Mouse (Mus musculus) CH12.LX (cell line): ENCODE data around the gene Pde1c. TPM values are rescaled to one million over a fixed set of nuclear protein-coding genes. Genes with fewer than 3 reads are reported as not detected.

Experiments used
- DNase-seq: peaks from one replicate; pipeline ENCODE4 v3.0.0-alpha.2; 2013; ENCODE audit errors: extremely low read depth
- H3K27ac ChIP-seq: 2 replicates; pipeline ENCODE4 v1.5.1; 2012; ENCODE audit warnings: low read depth, mild to moderate bottlenecking, control low read depth, moderate library complexity; ENCODE audit not compliant: insufficient read depth
- H3K27me3 ChIP-seq: replicated peaks from 2 replicates; pipeline ENCODE3; 2012; ENCODE audit warnings: inconsistent platforms
- H3K36me3 ChIP-seq, 2 experiments: replicated peaks in 1 of 2; 2 replicates each; pipeline versions ENCODE3 to v1.6.1; 2012; ENCODE audit warnings: inconsistent platforms in 1 of 2, low read length in 1 of 2, mild to moderate bottlenecking in 1 of 2, mixed read lengths in 1 of 2, moderate library complexity in 1 of 2; ENCODE audit not compliant: control insufficient read depth in 1 of 2, insufficient read depth in 1 of 2
- H3K4me1 ChIP-seq, 2 experiments: 2 replicates each; pipeline ENCODE4 v1.6.1; 2012; ENCODE audit warnings: inconsistent platforms in 1 of 2, moderate library complexity in 1 of 2; ENCODE audit not compliant: insufficient read depth in 2 of 2, control insufficient read depth in 1 of 2
- H3K4me2 ChIP-seq: 2 replicates; pipeline ENCODE4 v1.6.1; 2012; ENCODE audit warnings: low read depth, mild to moderate bottlenecking, control low read depth; ENCODE audit not compliant: poor library complexity, insufficient read depth, severe bottlenecking
- H3K4me3 ChIP-seq, 3 experiments: fragments of 150-350 bp in 1 of 3; sonication (generic) in 1 of 3; replicated peaks in 1 of 3; 2 replicates each; pipeline versions ENCODE3 to v1.5.1; 2011 to 2012; ENCODE audit warnings: low read depth in 2 of 3, low read length in 2 of 3, mild to moderate bottlenecking in 2 of 3, moderate library complexity in 2 of 3, control low read depth in 1 of 3, improper control_type of control experiment in 1 of 3, inconsistent platforms in 1 of 3, mixed read lengths in 1 of 3; ENCODE audit not compliant: poor library complexity in 1 of 3
- H3K79me2 ChIP-seq: replicated peaks from 2 replicates; pipeline ENCODE4 v1.6.1; 2012; ENCODE audit warnings: mild to moderate bottlenecking, moderate library complexity; ENCODE audit not compliant: control insufficient read depth, poor library complexity, insufficient read depth, severe bottlenecking; ENCODE audit errors: extremely low read depth
- H3K9ac ChIP-seq: 2 replicates; pipeline ENCODE4 v1.6.1; 2012; ENCODE audit warnings: low read depth, mild to moderate bottlenecking, control low read depth, moderate library complexity; ENCODE audit not compliant: insufficient read depth
- H3K9me3 ChIP-seq: replicated peaks from 2 replicates; pipeline ENCODE3; 2012; ENCODE audit warnings: low read length, inconsistent platforms, mixed read lengths
- BHLHE40 ChIP-seq: IDR thresholded peaks from 2 replicates; pipeline ENCODE4 v1.6.1; 2011; ENCODE audit warnings: mild to moderate bottlenecking, low read depth, low read length, improper control_type of control experiment
- CHD1 ChIP-seq: IDR thresholded peaks from 2 replicates; pipeline ENCODE4 v1.6.1; 2012; ENCODE audit warnings: low read depth, low read length, improper control_type of control experiment, inconsistent platforms
- CHD2 ChIP-seq: IDR thresholded peaks from 2 replicates; pipeline ENCODE4 v1.6.1; 2011; ENCODE audit warnings: low read length, improper control_type of control experiment
- CTCF ChIP-seq, 2 experiments: IDR thresholded peaks in 1 of 2; conservative IDR thresholded peaks in 1 of 2; 2 replicates each; pipeline ENCODE4 v1.5.1; 2011 to 2012; ENCODE audit warnings: low read depth in 2 of 2, low read length in 2 of 2, improper control_type of control experiment in 1 of 2, inconsistent platforms in 1 of 2, mild to moderate bottlenecking in 1 of 2, moderate library complexity in 1 of 2
- E2F4 ChIP-seq: IDR thresholded peaks from 2 replicates; pipeline ENCODE4 v1.6.1; 2011; ENCODE audit warnings: low read depth, low read length, improper control_type of control experiment; ENCODE audit not compliant: insufficient replicate concordance
- ELF1 ChIP-seq: IDR thresholded peaks from 2 replicates; pipeline ENCODE4 v1.6.1; 2014; ENCODE audit warnings: low read depth, mild to moderate bottlenecking, inconsistent platforms, low read length, improper control_type of control experiment
- EP300 ChIP-seq: IDR thresholded peaks from 2 replicates; pipeline ENCODE4 v1.6.1; 2011; ENCODE audit warnings: low read length, improper control_type of control experiment
- ETS1 ChIP-seq: conservative IDR thresholded peaks from 2 replicates; pipeline ENCODE4 v1.6.1; 2012; ENCODE audit warnings: low read depth, mild to moderate bottlenecking, inconsistent platforms, low read length, improper control_type of control experiment, moderate library complexity
- GABPA ChIP-seq: IDR thresholded peaks from 2 replicates; pipeline ENCODE4 v1.6.1; 2012; ENCODE audit warnings: low read depth, low read length, improper control_type of control experiment, inconsistent platforms; ENCODE audit not compliant: insufficient replicate concordance
- HCFC1 ChIP-seq: IDR thresholded peaks from 2 replicates; pipeline ENCODE4 v1.6.1; 2012; ENCODE audit warnings: low read depth, mild to moderate bottlenecking, inconsistent platforms, low read length, improper control_type of control experiment
- IRF4 ChIP-seq: IDR thresholded peaks from 2 replicates; pipeline ENCODE4 v1.6.1; 2014; ENCODE audit warnings: low read depth, mild to moderate bottlenecking, inconsistent platforms, low read length, improper control_type of control experiment
- JUN ChIP-seq: IDR thresholded peaks from 2 replicates; pipeline ENCODE4 v1.6.1; 2011; ENCODE audit warnings: low read depth, mild to moderate bottlenecking, low read length, improper control_type of control experiment, moderate library complexity; ENCODE audit not compliant: insufficient read depth
- JUND ChIP-seq: conservative IDR thresholded peaks from 2 replicates; pipeline ENCODE4 v1.6.1; 2011; ENCODE audit warnings: low read depth, low read length, improper control_type of control experiment
- KAT2A ChIP-seq: IDR thresholded peaks from 2 replicates; pipeline ENCODE4 v1.6.1; 2012; ENCODE audit warnings: low read length, improper control_type of control experiment, inconsistent platforms; ENCODE audit not compliant: insufficient replicate concordance
- MAFK ChIP-seq: IDR thresholded peaks from 2 replicates; pipeline ENCODE4 v1.6.1; 2011; ENCODE audit warnings: low read length, improper control_type of control experiment; ENCODE audit not compliant: insufficient replicate concordance
- MAX ChIP-seq: IDR thresholded peaks from 2 replicates; pipeline ENCODE4 v1.6.1; 2011; ENCODE audit warnings: low read length, improper control_type of control experiment
- MAZ ChIP-seq: IDR thresholded peaks from 2 replicates; pipeline ENCODE4 v1.6.1; 2012; ENCODE audit warnings: low read depth, mild to moderate bottlenecking, inconsistent platforms, low read length, improper control_type of control experiment, moderate library complexity
- MEF2A ChIP-seq: IDR thresholded peaks from 2 replicates; pipeline ENCODE4 v1.6.1; 2014; ENCODE audit warnings: low read depth, mild to moderate bottlenecking, inconsistent platforms, low read length, improper control_type of control experiment, borderline replicate concordance
- MXI1 ChIP-seq: IDR thresholded peaks from 2 replicates; pipeline ENCODE4 v1.6.1; 2011; ENCODE audit warnings: mild to moderate bottlenecking, low read depth, low read length, improper control_type of control experiment
- MYC ChIP-seq: IDR thresholded peaks from 2 replicates; pipeline ENCODE4 v1.6.1; 2011; ENCODE audit warnings: low read depth, mild to moderate bottlenecking, improper control_type of control experiment, low read length
- NELFE ChIP-seq: IDR thresholded peaks from 2 replicates; pipeline ENCODE4 v1.6.1; 2011; ENCODE audit warnings: low read depth, low read length, improper control_type of control experiment
- NRF1 ChIP-seq: IDR thresholded peaks from 2 replicates; pipeline ENCODE4 v1.6.1; 2014; ENCODE audit warnings: low read depth, mild to moderate bottlenecking, inconsistent platforms, low read length, improper control_type of control experiment, moderate library complexity
- PAX5 ChIP-seq: IDR thresholded peaks from 2 replicates; pipeline ENCODE4 v1.6.1; 2012; ENCODE audit warnings: low read length, inconsistent platforms, mixed read lengths
- POLR2A ChIP-seq: IDR thresholded peaks from 2 replicates; pipeline ENCODE4 v1.6.1; 2011; ENCODE audit warnings: low read depth, mild to moderate bottlenecking, improper control_type of control experiment, low read length
- POLR2AphosphoS2 ChIP-seq: IDR thresholded peaks from 2 replicates; pipeline ENCODE4 v1.6.1; 2011; ENCODE audit warnings: low read depth, low read length, improper control_type of control experiment
- RAD21 ChIP-seq: IDR thresholded peaks from 2 replicates; pipeline ENCODE4 v1.6.1; 2011; ENCODE audit warnings: low read depth, mild to moderate bottlenecking, low read length, improper control_type of control experiment, moderate library complexity
- RCOR1 ChIP-seq: conservative IDR thresholded peaks from 2 replicates; pipeline ENCODE4 v1.6.1; 2012; ENCODE audit warnings: low read depth, mild to moderate bottlenecking, inconsistent platforms, low read length, improper control_type of control experiment
- SIN3A ChIP-seq: IDR thresholded peaks from 2 replicates; pipeline ENCODE4 v1.6.1; 2012; ENCODE audit warnings: low read length, improper control_type of control experiment, inconsistent platforms
- SMC3 ChIP-seq: IDR thresholded peaks from 2 replicates; pipeline ENCODE4 v1.6.1; 2011; ENCODE audit warnings: low read depth, low read length, improper control_type of control experiment
- TBP ChIP-seq: conservative IDR thresholded peaks from 2 replicates; pipeline ENCODE4 v1.6.1; 2011; ENCODE audit warnings: low read depth, low read length, improper control_type of control experiment
- TCF12 ChIP-seq: IDR thresholded peaks from 2 replicates; pipeline ENCODE4 v1.6.1; 2014; ENCODE audit warnings: low read depth, mild to moderate bottlenecking, inconsistent platforms, low read length, improper control_type of control experiment
- UBTF ChIP-seq: IDR thresholded peaks from 2 replicates; pipeline ENCODE4 v1.6.1; 2012; ENCODE audit warnings: low read depth, mild to moderate bottlenecking, inconsistent platforms, low read length, improper control_type of control experiment, moderate library complexity
- USF1 ChIP-seq: IDR thresholded peaks from 2 replicates; pipeline ENCODE4 v1.6.1; 2014; ENCODE audit warnings: low read depth, mild to moderate bottlenecking, inconsistent platforms, low read length, improper control_type of control experiment
- USF2 ChIP-seq: conservative IDR thresholded peaks from 2 replicates; pipeline ENCODE4 v1.6.1; 2011; ENCODE audit warnings: low read depth, low read length, improper control_type of control experiment
- ZC3H11A ChIP-seq: IDR thresholded peaks from 2 replicates; pipeline ENCODE4 v1.6.1; 2012; ENCODE audit warnings: low read depth, mild to moderate bottlenecking, inconsistent platforms, low read length, improper control_type of control experiment
- ZKSCAN1 ChIP-seq: IDR thresholded peaks from 2 replicates; pipeline ENCODE4 v1.6.1; 2012; ENCODE audit warnings: low read depth, inconsistent platforms, low read length, improper control_type of control experiment, borderline replicate concordance
- ZMIZ1 ChIP-seq: IDR thresholded peaks from 2 replicates; pipeline ENCODE4 v1.6.1; 2012; ENCODE audit warnings: low read depth, mild to moderate bottlenecking, inconsistent platforms, low read length, improper control_type of control experiment
- ZNF384 ChIP-seq: IDR thresholded peaks from 2 replicates; pipeline ENCODE4 v1.6.1; 2012; ENCODE audit warnings: low read depth, low read length, improper control_type of control experiment, inconsistent platforms
- dilution Hi-C: fragments of 300-500 bp; cut with MboI; formaldehyde crosslinking; loops from 2 replicates; pipeline ENCODE4 v1.14.3; 2020; ENCODE audit warnings: low sequenced_read_pairs; ENCODE audit not compliant: extremely low pct_unique_long_range_greater_than_20kb, extremely low pct_ligation_motif_present
- in situ Hi-C: fragments of 300-500 bp; cut with MboI; formaldehyde crosslinking; loops from 3 replicates; pipeline ENCODE4 v1.14.3; 2019; ENCODE audit warnings: low sequenced_read_pairs, low pct_ligation_motif_present, low pct_unique_long_range_greater_than_20kb, mixed read lengths
- polyA plus RNA-seq: library from polyadenylated mRNA; unstranded; fragments of >175 nt; gene quantifications from 2 replicates; pipeline ENCODE4 v1.2.1, GENCODE M21; 2012; ENCODE audit warnings: low read depth; ENCODE audit not compliant: insufficient read length
- total RNA-seq, 2 experiments: library from RNA; depleted of rRNA; stranded (reverse); fragments of 300-350 nt in 1 of 2; fragments of >200 nt in 1 of 2; gene quantifications; 2 replicates each; pipeline ENCODE4 v1.2.3; 2012 to 2014

Pde1c gene
- total and polyA plus RNA-seq, 3 experiments = 2.3 to 3.8 (median 2.4) TPM

GRCm38 (mm10) chr6:56284821-56285220, 284.1 kb downstream of the Pde1c start:
- TF ChIP-seq USF1 (no peak), RAD21 (no peak), MEF2A (0 out of 2 replicates have a peak, but pooled peaks have one; percentile 20), CTCF (conservative IDR thresholded peaks at IDR 0.05 in 1 of 2, IDR thresholded peaks at IDR 0.05 in 1 of 2; ENCODE audit: low read depth in 2 of 2, low read length in 2 of 2) (no peak), PAX5 (no peak), JUN (peak; percentile 97), BHLHE40 (no peak), MAZ (no peak), RCOR1 (no peak), UBTF (no peak), NELFE (no peak), MAX (no peak), ZMIZ1 (no peak), ZC3H11A (no peak), NRF1 (no peak), ZNF384 (no peak), MYC (no peak), MXI1 (no peak), EP300 (peak; percentile 84), KAT2A (no peak), TBP (no peak), POLR2AphosphoS2 (no peak), MAFK (no peak), HCFC1 (no peak), GABPA (no peak), CHD2 (no peak), JUND (peak; percentile 99), USF2 (no peak), CHD1 (no peak), SMC3 (no peak), ZKSCAN1 (no peak), IRF4 (peak; percentile 49; the same call in 1 of the 2 replicates), POLR2A (no peak), TCF12 (no peak), ETS1 (peak; percentile 73), ELF1 (no peak), SIN3A (no peak), E2F4 (no peak)
- H3K4me2 ChIP-seq = peak overlapping the region; percentile 16; the same call in 1 of the 2 replicates
- H3K9me3 ChIP-seq = no peaks in the 10 kb centered on the region
- no peak overlapping the region for H3K27ac ChIP-seq
- peak; percentile 91 for DNase-seq
- H3K4me1 ChIP-seq = peaks cover 3 to 18% of the 10 kb centered on the region in 2 experiments; a peak in 2 of 4 replicates
- H3K36me3 ChIP-seq = no peaks in the 10 kb centered on the region
- dilution Hi-C loops = no loop called here
- H3K27me3 ChIP-seq = no peaks in the 10 kb centered on the region
- in situ Hi-C loops = loop anchor here (10.0 kb wide), 1 partner anchor 140 kb away; no protein-coding TSS in a partner anchor
- H3K4me3 ChIP-seq = no peak overlapping the region
- H3K79me2 ChIP-seq = no peaks in the 10 kb centered on the region
- no peak overlapping the region for H3K9ac ChIP-seq
